Mouse (Mus musculus): ENCODE data around the gene Cmss1.
A peak's percentile ranks its signal among the peaks of the same experiment; 100 is the strongest.

The Cmss1 gene

GRCm38 (mm10) chr16:57470286-57470830 is 136.3 kb downstream of the Cmss1 start:
- DNase-seq, result no peak

DNA sequence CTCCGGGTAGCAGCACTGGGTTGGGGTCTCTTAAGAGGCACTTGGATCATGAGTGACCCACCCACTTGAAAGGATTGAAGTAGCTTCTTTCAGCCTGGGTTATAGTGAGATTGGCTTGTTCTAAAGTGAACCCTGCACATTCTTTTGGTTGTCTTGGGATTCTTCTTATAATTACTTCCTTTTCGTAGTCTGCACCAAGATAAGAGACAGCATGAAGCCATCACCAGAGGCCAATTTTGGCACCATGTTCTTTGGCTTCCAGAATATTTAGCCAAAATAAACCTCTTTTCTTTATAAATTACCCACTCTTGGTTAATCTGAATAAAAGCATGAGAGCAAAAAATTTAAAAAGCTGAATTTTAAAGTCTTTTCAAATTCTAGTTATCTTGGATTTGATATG is 136.8 kb downstream of the Cmss1 start:
- no peak for DNase-seq

- no peak for DNase-seq
These were observed 137.4 kb downstream of the Cmss1 start for GRCm38 (mm10) chr16:57469301-57469700.

- DNase-seq, result no peak
These were observed 141.2 kb downstream of the Cmss1 start for GRCm38 (mm10) chr16:57465386-57465913.

- DNase-seq, result no peak
These were observed 150.7 kb downstream of the Cmss1 start for GRCm38 (mm10) chr16:57456003-57456402.

GRCm38 (mm10) chr16:57455573-57455972 is 151.1 kb downstream of the Cmss1 start:
- no peak for DNase-seq

GRCm38 (mm10) chr16:57454106-57454763 is 152.4 kb downstream of the Cmss1 start:
- no peak for DNase-seq

- peak; percentile 14 for DNase-seq
These were observed 153.7 kb downstream of the Cmss1 start for GRCm38 (mm10) chr16:57453009-57453408.

- DNase-seq, result no peak
These were observed 161.3 kb downstream of the Cmss1 start for GRCm38 (mm10) chr16:57445096-57446094.

DNA sequence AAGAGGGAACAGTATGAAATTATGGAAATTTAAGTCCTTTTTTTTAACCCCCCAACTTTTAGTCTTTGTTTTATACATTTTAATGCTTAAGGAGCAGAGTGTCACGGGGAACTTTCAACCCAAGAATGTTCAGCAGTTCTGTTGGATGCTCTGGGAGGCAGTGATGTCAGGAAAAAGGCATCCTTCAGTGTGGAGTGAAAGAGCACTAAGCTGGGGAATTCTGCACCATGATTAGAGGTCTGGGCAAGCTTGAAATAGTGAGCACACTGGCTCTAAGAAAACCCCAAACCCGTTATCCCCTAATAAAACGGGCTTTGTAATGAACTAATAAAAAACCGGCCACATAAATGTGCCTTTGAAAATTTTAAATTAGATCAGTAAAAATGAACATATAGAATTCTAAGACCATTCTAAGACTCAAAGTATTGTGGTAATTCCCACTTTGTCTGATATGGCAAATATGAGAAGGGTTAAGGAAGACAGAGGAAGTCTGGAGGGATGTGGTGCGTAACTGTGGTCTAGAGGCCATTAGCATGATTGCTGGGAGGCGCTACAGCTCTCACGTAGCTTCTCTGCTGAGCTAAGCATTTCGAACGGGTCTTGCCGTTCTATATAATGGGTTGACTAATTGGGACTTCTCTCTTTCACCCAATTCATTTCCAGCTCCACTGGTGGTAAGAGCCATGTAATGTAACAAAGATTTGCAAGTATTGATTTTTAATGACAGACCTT is 165.8 kb downstream of the Cmss1 start:
- DNase-seq, result no peak

DNA sequence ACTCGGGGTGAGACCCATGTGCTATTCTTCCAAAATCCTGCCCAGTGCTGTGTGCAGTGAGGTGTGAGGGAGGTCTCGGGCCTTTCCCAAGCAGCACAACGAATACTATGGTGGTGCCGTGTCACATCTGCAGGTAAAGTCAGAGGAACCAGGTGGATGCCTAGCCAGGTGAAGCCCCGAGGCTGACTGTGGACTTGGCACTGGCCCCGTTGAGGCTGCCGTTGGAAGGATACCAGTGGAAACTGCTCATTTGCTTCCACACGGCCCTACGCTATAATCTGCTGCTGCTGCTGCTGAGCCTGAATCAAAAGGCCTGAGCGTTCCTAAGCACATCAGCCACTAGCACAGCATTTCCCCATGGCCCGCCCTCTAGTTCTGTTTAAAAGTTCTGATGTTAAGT is 167.5 kb downstream of the Cmss1 start:
- no peak for DNase-seq

- DNase-seq, result no peak
These were observed 168.4 kb downstream of the Cmss1 start for GRCm38 (mm10) chr16:57438288-57438685.

GRCm38 (mm10) chr16:57437523-57438287 is 169.0 kb downstream of the Cmss1 start:
- DNase-seq, result no peak

GRCm38 (mm10) chr16:57434640-57435039 is 172.0 kb downstream of the Cmss1 start:
- DNase-seq, result no peak

DNA sequence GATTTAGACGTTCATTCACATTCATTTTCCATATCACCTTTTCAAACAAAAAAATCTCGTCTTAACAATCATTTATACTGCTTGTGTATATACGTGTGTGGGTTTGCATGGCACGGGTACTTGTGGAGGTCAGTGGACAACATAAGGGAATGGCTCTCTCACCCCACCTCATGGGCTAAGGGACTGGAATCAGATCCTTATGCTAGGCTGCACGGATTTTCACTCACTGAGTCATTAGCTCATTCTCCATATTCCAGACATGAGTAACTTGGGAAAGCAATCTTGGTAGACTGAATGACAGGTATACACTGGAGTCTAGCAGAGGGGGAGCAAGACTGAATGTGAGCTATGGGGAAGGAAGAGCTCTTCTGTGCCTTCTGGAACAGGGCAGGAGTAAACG is 173.0 kb downstream of the Cmss1 start:
- no peak for DNase-seq

GRCm38 (mm10) chr16:57433173-57433572 is 173.5 kb downstream of the Cmss1 start:
- no peak for DNase-seq

- DNase-seq, result no peak
These were observed 175.4 kb downstream of the Cmss1 start for GRCm38 (mm10) chr16:57431294-57431693.

DNA sequence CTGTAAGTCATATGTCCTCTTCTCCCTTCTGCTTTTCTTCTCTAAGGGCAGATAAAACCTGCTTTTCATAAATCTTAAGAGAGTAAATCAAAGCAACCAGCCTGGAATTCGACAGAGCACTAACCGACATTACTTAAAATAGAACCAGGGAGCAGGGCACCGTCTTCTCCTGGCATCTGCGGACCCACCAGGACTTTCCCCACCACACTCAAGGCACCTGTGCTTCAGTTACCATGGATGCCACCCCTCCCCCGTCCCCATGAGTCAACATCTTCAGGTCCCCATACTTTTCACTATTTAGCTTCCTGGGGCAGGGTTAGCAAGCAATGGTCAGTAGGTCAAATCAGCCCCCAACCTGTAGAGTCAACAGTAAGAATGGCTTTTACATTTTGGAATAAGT is 177.7 kb downstream of the Cmss1 start:
- DNase-seq, result no peak

- peak; percentile 49 for DNase-seq
These were observed 179.0 kb downstream of the Cmss1 start for GRCm38 (mm10) chr16:57427516-57428285.

- DNase-seq, result no peak
These were observed 180.0 kb downstream of the Cmss1 start for GRCm38 (mm10) chr16:57426680-57427079.

Data from lung, postnatal 14 days (tissue).